Mouse (Mus musculus): ENCODE results near the gene Ahsg.
"Not testable (repeated sequence)": the region's sequence is repeated elsewhere in the genome, so short reads cannot be mapped to it uniquely, and the experiment has no call there.

GRCm38 (mm10) chr16:22941825-22942476, 50.9 kb downstream of the Ahsg start:
- not testable (repeated sequence) for TF ChIP-seq USF2 (conservative IDR thresholded peaks at IDR 0.05; ENCODE audit: low read depth, low read length); MXI1 (IDR thresholded peaks at IDR 0.05; ENCODE audit: low read depth, low read length); RAD21 (IDR thresholded peaks at IDR 0.05; ENCODE audit: low read depth, low read length); CTCF (conservative IDR thresholded peaks at IDR 0.05 in 1 of 2, IDR thresholded peaks at IDR 0.05 in 1 of 2; ENCODE audit: low read depth in 2 of 2, low read length in 2 of 2); JUN (IDR thresholded peaks at IDR 0.05; ENCODE audit: insufficient read depth, low read depth, low read length); POLR2A (IDR thresholded peaks at IDR 0.05; ENCODE audit: low read depth, low read length); MYC (IDR thresholded peaks at IDR 0.05; ENCODE audit: low read depth, low read length); MAZ (IDR thresholded peaks at IDR 0.05; ENCODE audit: low read depth, low read length); MAFK (IDR thresholded peaks at IDR 0.05; ENCODE audit: insufficient replicate concordance, low read length); CHD2 (IDR thresholded peaks at IDR 0.05; ENCODE audit: low read length); RCOR1 (conservative IDR thresholded peaks at IDR 0.05; ENCODE audit: low read depth, low read length); EP300 (IDR thresholded peaks at IDR 0.05; ENCODE audit: low read length)

Measured in CH12.LX (cell line).